Mouse (Mus musculus) bone marrow, adult 2 months (tissue): ENCODE measurements around the gene Tulp3.

ENCODE experiments used
- CTCF ChIP-seq: fragments of 200-500 bp; IDR thresholded peaks from 2 replicates; pipeline ENCODE4 v1.5.1; 2011; ENCODE audit warnings: low read length, control low read depth; ENCODE audit not compliant: control insufficient read depth, insufficient read depth
- POLR2A ChIP-seq: fragments of 200-500 bp; IDR thresholded peaks from 2 replicates; pipeline ENCODE4 v1.6.1; 2011; ENCODE audit warnings: low read depth, mild to moderate bottlenecking, control low read depth, low read length, borderline replicate concordance; ENCODE audit not compliant: control insufficient read depth

DNA sequence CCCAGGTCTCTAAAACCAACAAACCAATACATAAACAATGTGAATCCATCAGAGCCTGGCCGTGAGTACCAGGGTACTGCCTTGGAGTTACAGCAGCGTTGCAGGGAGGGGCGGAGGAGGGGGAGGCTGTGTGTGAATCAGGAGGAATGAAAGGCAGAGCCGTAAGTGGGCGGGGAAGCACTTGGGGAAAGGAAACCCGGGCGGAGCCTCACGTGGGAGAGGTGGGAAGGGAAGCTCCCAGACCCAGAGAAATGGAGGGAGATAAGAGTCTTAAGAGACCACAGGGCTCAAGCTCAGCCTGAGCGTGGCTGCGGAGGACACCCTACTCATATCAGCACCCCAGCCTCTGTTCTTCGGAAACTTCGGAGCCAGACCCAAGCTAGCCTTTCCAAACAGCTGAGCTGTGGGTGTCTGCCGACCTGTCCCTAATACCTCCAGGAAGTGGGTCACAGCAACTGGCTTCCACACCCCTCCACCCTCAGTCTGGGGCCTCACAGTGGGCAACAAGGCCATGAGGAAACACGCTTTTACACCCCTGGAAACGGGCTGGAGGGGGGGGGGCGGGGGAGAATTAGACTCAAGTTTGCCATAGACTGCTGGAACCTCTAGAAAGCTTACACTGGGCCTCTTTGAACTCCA is 69.7 kb downstream of the Tulp3 start:
- no peak for TF ChIP-seq CTCF
- no peak for TF ChIP-seq POLR2A
